Mouse (Mus musculus): ENCODE results near the gene Gm28372. TPM values are rescaled to one million over a fixed set of nuclear protein-coding genes. Genes with fewer than 3 reads are reported as not detected.

Gm28372 gene
- not detected in 2 replicates for total RNA-seq (2012; rRNA removed)

- in situ Hi-C loops (cut with MboI; ENCODE audit: low sequenced_read_pairs in 2 of 2, unreplicated experiment in 2 of 2) = no loop called here
- no peaks in the 10 kb centered on the region for H3K9me3 ChIP-seq (ENCODE audit: control insufficient read depth, insufficient read depth, low read depth, low read length)
- H3K4me3 ChIP-seq (ENCODE audit: insufficient read depth in 1 of 2, low read depth in 1 of 2, low read length in 2 of 2, poor library complexity in 1 of 2, severe bottlenecking in 1 of 2) = no peak within 1 kb of the TSS
- H3K27ac ChIP-seq (ENCODE audit: insufficient read depth, low read depth, low read length, poor library complexity, severe bottlenecking) = no peak within 1 kb of the TSS
- no peak for DNase-seq (ENCODE audit: low read depth, low spot score)
- H3K9ac ChIP-seq (ENCODE audit: insufficient read depth, low read depth, low read length, poor library complexity, severe bottlenecking) = no peak within 1 kb of the TSS
- H3K36me3 ChIP-seq (ENCODE audit: control insufficient read depth, insufficient read depth, low read length, poor library complexity, severe bottlenecking) = no peaks in the 10 kb centered on the region
- peaks cover 0 to 6% of the 10 kb centered on the region in 2 experiments; a peak in 2 of 4 replicates for H3K4me1 ChIP-seq (ENCODE audit: control insufficient read depth in 2 of 2, insufficient read depth in 2 of 2, low read length in 2 of 2, poor library complexity in 1 of 2)
- TF ChIP-seq ZNF384 (IDR thresholded peaks at IDR 0.05; ENCODE audit: low read depth, low read length) (no peak), ZC3H11A (IDR thresholded peaks at IDR 0.05; ENCODE audit: borderline replicate concordance, low read depth, low read length) (no peak), CHD2 (IDR thresholded peaks at IDR 0.05; ENCODE audit: low read depth, low read length) (no peak), MAFK (IDR thresholded peaks at IDR 0.05; ENCODE audit: insufficient read depth, low read depth, low read length) (no peak), HCFC1 (IDR thresholded peaks at IDR 0.05; ENCODE audit: borderline replicate concordance, insufficient read depth, low read length) (no peak)
These were observed at the start of gene Gm28372, which contains the start of gene 1700020A23Rik for GRCm38 (mm10) chr2:130404939-130405338. Gene Gm28372 (plus strand): TSS chr2:130405239. Gene 1700020A23Rik (plus strand): TSS chr2:130405259.

- H3K36me3 ChIP-seq (ENCODE audit: control insufficient read depth, insufficient read depth, low read length, poor library complexity, severe bottlenecking) = no peaks in the 10 kb centered on the region
- no peak for DNase-seq (ENCODE audit: low read depth, low spot score)
- no peak overlapping the region for H3K9ac ChIP-seq (ENCODE audit: insufficient read depth, low read depth, low read length, poor library complexity, severe bottlenecking)
- H3K27ac ChIP-seq (ENCODE audit: insufficient read depth, low read depth, low read length, poor library complexity, severe bottlenecking) = no peak overlapping the region
- no peaks in the 10 kb centered on the region for H3K9me3 ChIP-seq (ENCODE audit: control insufficient read depth, insufficient read depth, low read depth, low read length)
- TF ChIP-seq ZNF384 (IDR thresholded peaks at IDR 0.05; ENCODE audit: low read depth, low read length) (no peak), CHD2 (IDR thresholded peaks at IDR 0.05; ENCODE audit: low read depth, low read length) (no peak), ZC3H11A (IDR thresholded peaks at IDR 0.05; ENCODE audit: borderline replicate concordance, low read depth, low read length) (no peak), MAFK (IDR thresholded peaks at IDR 0.05; ENCODE audit: insufficient read depth, low read depth, low read length) (no peak), HCFC1 (IDR thresholded peaks at IDR 0.05; ENCODE audit: borderline replicate concordance, insufficient read depth, low read length) (no peak)
- no peak overlapping the region for H3K4me3 ChIP-seq (ENCODE audit: insufficient read depth in 1 of 2, low read depth in 1 of 2, low read length in 2 of 2, poor library complexity in 1 of 2, severe bottlenecking in 1 of 2)
- peaks cover 0 to 4% of the 10 kb centered on the region in 2 experiments; a peak in 1 of 4 replicates for H3K4me1 ChIP-seq (ENCODE audit: control insufficient read depth in 2 of 2, insufficient read depth in 2 of 2, low read length in 2 of 2, poor library complexity in 1 of 2)
- in situ Hi-C loops (cut with MboI; ENCODE audit: low sequenced_read_pairs in 2 of 2, unreplicated experiment in 2 of 2) = no loop called here
These were observed 47.5 kb upstream of the Gm28372 start for GRCm38 (mm10) chr2:130357551-130357950.

GRCm38 (mm10) chr2:130358852-130359251, 46.2 kb upstream of the Gm28372 start:
- DNase-seq (ENCODE audit: low read depth, low spot score) = no peak
- H3K9ac ChIP-seq (ENCODE audit: insufficient read depth, low read depth, low read length, poor library complexity, severe bottlenecking) = no peak overlapping the region
- no peaks in the 10 kb centered on the region for H3K36me3 ChIP-seq (ENCODE audit: control insufficient read depth, insufficient read depth, low read length, poor library complexity, severe bottlenecking)
- peaks cover 0 to 4% of the 10 kb centered on the region in 2 experiments; a peak in 1 of 4 replicates for H3K4me1 ChIP-seq (ENCODE audit: control insufficient read depth in 2 of 2, insufficient read depth in 2 of 2, low read length in 2 of 2, poor library complexity in 1 of 2)
- no peak overlapping the region for H3K27ac ChIP-seq (ENCODE audit: insufficient read depth, low read depth, low read length, poor library complexity, severe bottlenecking)
- no peak overlapping the region for H3K4me3 ChIP-seq (ENCODE audit: insufficient read depth in 1 of 2, low read depth in 1 of 2, low read length in 2 of 2, poor library complexity in 1 of 2, severe bottlenecking in 1 of 2)
- in situ Hi-C loops (cut with MboI; ENCODE audit: low sequenced_read_pairs in 2 of 2, unreplicated experiment in 2 of 2) = no loop called here
- TF ChIP-seq MAFK (IDR thresholded peaks at IDR 0.05; ENCODE audit: insufficient read depth, low read depth, low read length) (no peak), CHD2 (IDR thresholded peaks at IDR 0.05; ENCODE audit: low read depth, low read length) (no peak), ZNF384 (IDR thresholded peaks at IDR 0.05; ENCODE audit: low read depth, low read length) (no peak), ZC3H11A (IDR thresholded peaks at IDR 0.05; ENCODE audit: borderline replicate concordance, low read depth, low read length) (no peak), HCFC1 (IDR thresholded peaks at IDR 0.05; ENCODE audit: borderline replicate concordance, insufficient read depth, low read length) (no peak)
- no peaks in the 10 kb centered on the region for H3K9me3 ChIP-seq (ENCODE audit: control insufficient read depth, insufficient read depth, low read depth, low read length)

GRCm38 (mm10) chr2:130362511-130363026, 42.5 kb upstream of the Gm28372 start:
- Histone ChIP-seq H3K36me3 (ENCODE audit: control insufficient read depth, insufficient read depth, low read length, poor library complexity, severe bottlenecking) (no peaks in the 10 kb centered on the region), H3K4me3 (ENCODE audit: insufficient read depth in 1 of 2, low read depth in 1 of 2, low read length in 2 of 2, poor library complexity in 1 of 2, severe bottlenecking in 1 of 2) (peak overlapping the region; percentile 55 to 62; a peak in 2 of 4 replicates), H3K9me3 (ENCODE audit: control insufficient read depth, insufficient read depth, low read depth, low read length) (no peaks in the 10 kb centered on the region), H3K9ac (ENCODE audit: insufficient read depth, low read depth, low read length, poor library complexity, severe bottlenecking) (no peak overlapping the region), H3K4me1 (ENCODE audit: control insufficient read depth in 2 of 2, insufficient read depth in 2 of 2, low read length in 2 of 2, poor library complexity in 1 of 2) (peaks cover 0 to 9% of the 10 kb centered on the region in 2 experiments; a peak in 1 of 4 replicates), H3K27ac (ENCODE audit: insufficient read depth, low read depth, low read length, poor library complexity, severe bottlenecking) (no peak overlapping the region)
- in situ Hi-C loops (cut with MboI; ENCODE audit: low sequenced_read_pairs in 2 of 2, unreplicated experiment in 2 of 2) = no loop called here
- TF ChIP-seq HCFC1 (IDR thresholded peaks at IDR 0.05; ENCODE audit: borderline replicate concordance, insufficient read depth, low read length) (no peak), ZC3H11A (IDR thresholded peaks at IDR 0.05; ENCODE audit: borderline replicate concordance, low read depth, low read length) (peak; percentile 66; the same call in 1 of the 2 replicates)
- peak; percentile 61 for DNase-seq (ENCODE audit: low read depth, low spot score)

Measured in ES-E14 (cell line).